Mouse (Mus musculus) ovary, postnatal 10 days (tissue): ENCODE results near the gene Oaf.

ENCODE experiments used
- DNase-seq: peaks from one replicate; pipeline ENCODE4 v3.0.0; 2022; ENCODE audit warnings: low spot score

Gene Oaf

DNA sequence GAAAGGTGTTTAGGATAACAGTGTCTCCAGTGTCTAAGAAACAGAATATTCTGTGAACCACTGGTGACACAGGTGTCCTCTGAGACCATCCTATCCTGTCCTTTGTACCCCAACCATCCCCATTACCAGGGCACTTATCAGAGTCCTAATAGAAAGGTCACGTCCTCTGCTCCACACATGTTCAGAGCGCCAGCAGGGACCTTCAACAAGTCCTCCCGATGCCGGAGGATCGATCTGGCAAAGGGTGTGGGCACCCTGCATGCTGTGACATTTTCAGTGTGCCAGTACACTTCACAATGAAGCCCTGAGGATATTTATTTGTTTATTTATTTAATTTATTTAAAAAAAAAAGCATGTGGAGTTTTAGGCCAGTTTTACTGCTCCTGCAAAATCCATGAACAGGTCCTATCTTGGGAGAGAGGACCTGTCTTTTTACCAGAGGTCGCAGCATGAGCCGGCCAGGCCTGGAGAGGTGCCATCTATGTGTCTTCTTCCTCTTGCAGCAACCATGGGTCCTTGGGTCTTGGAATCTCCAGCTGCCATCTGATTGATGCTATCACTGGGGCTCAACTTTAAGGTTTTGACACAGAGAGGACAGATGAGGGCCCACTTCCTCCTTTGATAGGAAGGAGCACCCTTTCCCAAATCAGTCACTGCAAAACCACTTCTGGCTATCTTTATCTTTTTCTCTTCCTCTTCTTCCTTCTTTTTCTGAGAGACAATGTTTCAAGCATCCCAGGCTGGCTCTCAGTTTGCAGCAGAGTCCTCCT, 6.3 kb upstream of the Oaf start:
- no peak for DNase-seq

DNA sequence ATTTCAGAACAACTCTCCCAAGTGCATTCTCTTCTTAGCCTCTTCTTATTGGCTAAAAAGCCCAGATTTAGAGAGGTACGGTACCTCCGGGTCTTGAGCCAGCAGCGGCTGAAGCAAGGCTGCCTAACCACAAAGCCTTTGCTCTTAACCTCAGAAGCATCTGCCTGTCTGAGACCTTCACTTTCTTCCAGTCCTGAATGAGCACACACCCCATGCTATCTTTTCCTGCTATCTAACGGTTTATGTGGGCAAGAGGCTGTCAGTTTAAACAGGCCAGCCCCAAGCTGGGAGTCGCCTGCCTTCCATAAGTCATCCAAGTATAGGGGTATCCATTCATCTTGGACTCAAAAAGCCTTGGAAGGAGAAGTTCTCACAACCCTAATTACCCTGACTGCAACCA, 2.7 kb upstream of the Oaf start:
- no peak for DNase-seq

DNA sequence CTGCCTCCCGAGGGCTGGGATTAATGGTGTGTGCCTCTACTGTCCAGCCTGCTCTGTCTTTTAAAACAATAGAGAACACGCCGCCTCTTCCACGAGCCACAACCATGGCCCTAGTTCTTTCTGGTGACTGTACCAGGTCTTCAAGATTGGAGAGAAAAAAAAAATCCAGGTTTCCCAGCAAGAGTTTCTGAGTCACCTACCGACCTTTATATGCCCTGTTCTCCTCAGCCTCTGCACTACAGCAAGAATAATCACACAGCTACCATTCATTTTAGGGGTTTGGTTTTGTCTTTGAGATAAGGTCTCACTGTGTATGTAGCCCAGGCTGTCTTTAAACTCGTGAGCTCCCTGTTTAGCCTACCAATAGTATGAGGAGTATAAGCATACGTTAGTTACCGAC, 2.3 kb upstream of the Oaf start:
- DNase-seq: no peak

DNA sequence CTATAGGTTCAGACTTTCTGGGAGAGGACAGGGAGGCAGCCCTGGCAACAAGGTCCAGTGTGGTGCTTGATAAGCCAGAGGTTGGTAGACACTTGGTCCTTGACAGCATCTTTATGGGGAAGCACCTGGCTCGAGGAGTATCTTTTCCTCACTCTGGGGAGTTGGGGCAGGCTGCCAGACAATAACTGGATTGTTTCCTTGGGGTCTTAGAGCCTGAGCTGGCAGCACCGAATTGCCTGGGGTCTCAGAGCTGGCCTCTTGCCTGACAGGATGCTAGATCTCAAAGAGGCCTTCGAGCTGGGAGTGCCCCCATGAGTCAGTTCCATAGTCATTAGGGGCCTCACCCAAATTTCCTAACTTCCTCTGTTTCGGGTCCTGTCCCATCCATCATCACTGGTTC, 1.6 kb upstream of the Oaf start:
- DNase-seq: no peak

DNA sequence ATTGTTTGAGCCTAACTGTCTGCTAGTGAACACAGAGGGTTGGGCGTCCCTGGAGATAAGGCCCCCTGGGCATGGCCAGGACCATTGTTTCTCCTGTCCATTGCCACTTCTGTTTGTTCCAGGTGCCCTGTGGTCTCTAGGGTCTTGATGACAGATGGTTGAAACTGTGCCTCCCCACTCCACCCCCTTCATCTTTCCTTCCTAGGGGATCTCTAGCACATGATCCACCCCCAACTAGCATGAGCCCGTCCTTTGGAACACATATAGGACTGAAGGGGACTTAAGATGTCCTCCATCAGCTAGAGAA, 836 bp upstream of the Oaf start:
- DNase-seq: no peak

DNA sequence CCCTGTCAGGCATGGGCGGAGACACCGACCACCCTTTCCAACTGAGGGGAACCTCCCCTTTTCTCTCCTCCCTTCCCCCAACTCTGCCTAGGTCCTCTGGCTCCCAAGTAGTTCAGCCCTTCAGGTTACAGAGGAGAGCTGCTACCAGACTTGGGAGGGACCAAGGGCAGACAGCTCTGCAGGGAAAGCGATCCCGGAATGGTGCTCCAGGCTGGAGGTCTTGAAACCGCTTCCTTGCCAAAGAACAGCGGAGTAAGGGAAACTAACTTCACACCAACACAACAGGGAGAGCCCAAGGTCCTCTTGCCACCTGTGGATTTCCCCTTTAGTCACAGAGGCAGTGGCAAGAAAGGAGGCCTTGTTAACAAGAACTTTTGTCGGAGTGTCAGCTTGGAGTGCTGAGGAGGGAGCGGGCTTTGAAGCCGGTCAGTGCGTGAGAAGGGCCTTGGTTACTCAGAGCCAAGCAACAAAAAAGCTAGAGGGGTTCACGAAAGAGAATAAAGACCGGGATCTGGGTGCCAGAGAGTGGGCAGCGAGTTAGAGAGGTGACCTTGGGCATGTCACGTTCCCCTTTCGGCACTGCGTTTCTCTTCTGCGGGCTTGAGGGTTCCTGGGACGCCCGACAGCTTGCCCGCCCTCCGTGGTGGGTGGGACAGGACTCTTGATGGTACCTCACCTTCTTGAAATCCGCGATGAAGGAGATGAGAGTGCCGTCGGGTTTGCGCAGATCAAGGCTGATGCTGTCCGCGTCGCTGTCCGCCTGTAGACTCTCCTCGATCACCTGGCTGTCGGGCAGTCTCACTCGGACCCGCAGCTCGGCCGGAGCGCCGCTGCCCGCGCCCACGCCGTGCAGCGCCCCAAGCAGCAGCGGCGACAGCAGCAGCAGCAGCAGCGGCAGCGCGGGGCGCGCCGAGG, 823 bp downstream of the Oaf start:
- DNase-seq: no peak

DNA sequence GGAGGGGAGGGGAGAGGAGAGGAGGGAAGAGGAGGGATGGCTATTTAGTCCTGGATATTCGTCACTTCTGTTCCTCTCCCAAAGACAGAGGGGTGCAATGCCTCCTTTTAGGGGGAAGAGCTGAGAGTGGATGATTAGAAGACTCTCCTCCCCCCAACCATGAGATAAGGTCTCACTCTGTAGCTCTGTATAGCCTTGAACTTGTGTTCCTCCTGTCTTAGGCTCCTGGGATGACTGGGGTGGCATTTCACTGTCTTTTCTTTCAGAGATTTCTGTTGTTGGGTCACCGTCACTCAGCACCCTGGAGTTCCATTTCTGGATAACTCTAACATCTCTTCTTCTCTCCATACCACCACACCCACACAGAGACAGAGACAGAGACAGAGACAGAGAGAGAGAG, 1.5 kb downstream of the Oaf start:
- no peak for DNase-seq

DNA sequence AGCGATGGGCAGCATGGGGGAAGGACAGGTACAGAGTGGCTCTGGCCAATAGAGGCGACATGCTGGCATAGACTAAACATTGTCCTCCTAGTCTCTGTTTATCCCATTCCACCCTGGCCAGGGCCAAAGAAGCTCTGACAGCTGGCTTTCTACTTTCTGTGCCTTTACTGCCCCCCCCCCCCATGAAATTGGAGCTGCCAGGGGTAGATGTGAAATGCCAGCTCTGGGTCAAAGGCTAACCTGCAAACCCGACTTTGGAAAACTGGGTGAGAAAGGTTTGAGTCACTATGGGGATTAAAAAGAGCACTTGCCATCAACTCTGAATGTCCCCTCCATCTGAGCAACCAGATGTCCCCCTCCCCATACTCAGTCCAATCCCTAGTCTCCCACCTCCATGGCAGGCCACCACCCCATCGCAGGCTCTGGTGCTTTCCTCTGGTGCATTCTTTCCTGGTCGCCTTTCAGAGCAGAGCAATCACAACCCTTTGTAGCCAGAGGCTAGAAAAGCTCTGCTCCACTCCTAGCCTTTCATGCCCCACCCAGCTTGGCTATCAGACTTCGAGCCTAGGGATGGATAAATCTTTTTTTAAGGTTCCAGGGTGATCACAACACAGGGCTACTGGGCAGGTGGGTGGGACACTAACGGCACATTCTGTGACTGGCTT, 2.5 kb downstream of the Oaf start:
- DNase-seq: no peak

DNA sequence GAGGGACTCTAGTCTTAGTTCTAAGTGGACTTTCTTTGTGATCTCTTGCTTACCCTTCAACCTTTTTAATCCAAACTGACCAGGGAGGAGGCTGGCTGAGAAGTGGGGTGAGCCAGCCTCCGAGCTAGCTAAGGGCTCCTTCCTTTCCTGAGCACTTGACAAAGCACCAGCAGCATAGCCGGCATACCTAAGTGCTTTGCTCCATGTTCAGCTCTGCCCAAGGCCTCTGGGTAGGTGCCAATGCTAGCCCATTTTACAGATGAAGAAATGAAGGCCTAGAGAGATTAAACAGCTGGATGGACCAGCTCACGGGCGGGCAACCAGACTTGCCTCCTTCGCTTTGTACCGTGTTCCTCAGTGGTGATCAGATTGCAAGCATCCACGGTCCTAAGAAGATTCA, 3.1 kb downstream of the Oaf start:
- no peak for DNase-seq

DNA sequence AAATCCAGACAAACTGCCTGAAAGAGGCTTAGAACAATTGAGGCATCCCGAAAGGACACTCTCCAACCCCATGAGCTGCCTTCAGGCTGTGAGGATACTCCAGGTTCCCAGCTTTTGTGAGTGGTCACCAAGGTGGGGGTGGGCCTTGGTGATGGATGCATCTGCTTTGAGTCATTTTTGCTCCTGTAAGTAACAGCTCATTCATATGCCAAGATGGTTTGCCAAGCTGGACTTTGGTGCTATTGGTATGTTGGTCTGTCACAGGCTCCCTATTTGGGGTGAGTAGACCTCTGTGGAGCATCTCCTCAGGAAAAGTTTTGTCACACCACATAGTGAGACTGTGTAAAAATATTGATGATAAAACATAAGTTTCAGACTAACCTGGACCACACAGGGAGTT, 3.6 kb downstream of the Oaf start:
- DNase-seq: no peak

DNA sequence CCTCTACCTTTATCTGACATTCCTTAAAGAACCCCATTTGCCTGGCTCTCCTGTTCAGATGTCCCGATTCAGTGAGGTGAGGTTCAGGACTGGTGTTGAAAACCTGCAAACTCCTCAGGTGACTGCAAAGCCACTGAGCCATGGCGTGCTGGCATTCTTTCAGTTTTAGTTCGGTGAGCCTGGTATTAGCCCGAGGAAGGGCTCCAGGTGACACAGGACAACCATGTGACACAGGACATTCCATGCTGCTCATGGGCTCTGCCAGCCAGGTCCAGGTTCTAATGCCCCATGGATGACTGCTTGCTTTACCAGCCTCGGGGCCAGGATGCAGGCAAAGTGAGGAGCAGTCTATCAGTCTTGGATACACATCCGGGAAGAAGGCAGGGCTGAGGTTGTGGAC, 4.4 kb downstream of the Oaf start:
- no peak for DNase-seq

DNA sequence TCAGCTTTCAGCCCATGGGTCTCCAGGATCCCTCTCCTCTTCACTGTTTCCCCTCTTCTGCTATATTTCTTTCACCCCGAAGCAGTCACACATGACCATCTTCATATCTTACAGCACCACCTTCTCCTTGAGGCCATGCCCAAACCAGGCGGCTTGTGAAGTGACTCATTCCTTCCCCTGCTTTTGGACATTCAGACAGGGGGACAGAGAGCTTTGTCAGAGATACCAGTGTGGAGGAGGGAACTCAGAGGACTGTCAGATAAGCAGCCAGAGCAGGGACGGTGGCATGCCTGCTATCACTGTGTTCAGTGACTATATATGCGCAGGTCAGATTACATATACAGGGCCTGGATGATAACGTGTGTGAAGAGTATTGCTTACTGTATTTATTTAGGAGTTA, 5.2 kb downstream of the Oaf start:
- DNase-seq: no peak

DNA sequence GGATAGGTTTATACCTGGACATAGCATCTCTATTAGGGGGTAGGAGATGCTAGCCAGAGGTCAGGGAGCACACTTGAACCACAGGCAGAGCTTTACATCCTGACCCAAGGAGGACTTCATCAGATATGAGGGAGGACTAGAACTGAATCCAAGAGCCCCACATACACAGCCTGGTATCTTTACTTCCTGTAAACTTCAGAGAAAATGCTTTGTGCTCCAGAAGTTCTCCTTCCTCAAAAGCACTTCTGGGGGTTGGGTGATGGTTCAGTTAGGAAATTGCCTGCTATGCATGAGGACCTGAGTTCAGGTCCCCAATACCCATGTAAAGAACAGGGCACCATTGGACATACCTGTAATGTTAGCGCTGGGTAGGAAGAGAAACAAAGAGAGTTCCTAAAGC, 6.2 kb downstream of the Oaf start:
- no peak for DNase-seq

DNA sequence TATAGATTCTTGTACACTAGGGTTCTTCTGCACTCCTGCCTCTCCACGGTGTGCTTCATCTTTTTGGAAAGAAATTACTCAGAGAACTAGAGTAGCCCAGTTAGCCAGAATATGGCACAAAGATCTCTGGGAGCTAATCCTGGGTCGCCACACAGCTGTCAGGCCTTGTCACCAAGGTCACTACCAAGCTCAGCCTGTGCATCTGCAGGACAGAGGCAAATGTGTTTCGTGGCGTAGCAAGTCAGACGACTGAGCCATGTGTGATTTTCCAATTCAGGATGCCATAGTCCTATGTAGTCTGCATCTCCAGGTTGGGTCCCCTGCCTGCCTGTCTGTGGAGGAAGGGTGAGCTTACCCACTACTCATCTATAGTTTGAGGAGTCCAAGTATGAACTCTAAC, 6.7 kb downstream of the Oaf start:
- DNase-seq: no peak

DNA sequence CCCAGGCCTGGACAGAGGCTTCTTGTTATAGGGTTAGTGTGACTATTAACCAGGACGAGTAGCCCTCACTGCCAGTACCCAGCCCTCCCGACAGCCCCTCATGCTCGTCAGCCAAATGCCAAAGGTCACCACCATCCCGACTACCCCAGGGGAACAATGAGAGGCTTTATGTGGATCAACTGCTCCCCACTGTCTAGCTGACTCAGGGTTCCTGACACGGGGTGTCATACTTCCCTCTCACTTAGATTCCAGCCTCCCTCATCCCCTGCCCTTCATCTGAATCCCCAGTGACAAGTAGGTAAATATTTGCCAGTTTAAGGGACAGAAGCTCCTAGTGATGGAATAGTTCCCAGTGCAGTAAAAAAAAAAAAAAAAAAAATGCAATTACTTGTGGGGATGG, 7.4 kb downstream of the Oaf start:
- no peak for DNase-seq

DNA sequence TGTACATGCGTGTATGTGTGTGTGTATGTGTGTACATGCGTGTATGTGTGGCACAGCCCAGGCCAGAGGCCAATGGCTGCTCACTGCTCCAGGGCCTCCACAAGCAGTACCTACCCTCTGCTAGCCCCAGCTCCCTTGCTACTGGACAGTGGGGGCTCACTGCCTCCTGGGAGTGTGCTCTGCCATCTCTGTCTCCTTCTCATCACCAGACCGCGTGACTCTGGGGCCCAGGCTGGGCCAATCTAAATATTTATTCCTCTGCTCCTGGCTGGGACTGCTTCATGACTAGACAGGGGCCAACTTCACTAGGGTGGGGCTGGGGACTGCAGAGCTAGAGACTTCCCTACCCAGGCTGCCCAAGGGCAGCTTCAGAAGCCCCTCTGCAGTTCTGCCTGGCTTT, 7.9 kb downstream of the Oaf start:
- no peak for DNase-seq

DNA sequence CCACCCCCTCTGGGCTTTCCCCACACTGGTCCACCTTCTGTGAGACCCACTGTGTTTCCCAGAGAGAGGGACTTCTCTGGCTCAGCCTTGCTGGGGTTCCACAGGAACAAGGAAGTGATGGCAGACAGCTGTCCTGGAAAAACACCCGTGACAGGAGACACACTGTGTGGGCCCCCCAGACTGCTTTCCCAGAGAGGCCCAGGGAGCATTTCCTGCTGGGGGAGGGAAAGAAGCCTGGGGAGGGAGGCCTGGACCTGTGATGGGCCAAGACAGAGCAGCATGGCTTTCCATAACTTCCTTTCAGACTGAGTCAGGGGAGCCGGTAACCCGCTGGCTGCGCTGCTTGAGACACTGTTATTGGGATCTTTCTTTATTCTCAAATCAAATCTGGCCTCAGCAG, 8.8 kb downstream of the Oaf start:
- DNase-seq: no peak

DNA sequence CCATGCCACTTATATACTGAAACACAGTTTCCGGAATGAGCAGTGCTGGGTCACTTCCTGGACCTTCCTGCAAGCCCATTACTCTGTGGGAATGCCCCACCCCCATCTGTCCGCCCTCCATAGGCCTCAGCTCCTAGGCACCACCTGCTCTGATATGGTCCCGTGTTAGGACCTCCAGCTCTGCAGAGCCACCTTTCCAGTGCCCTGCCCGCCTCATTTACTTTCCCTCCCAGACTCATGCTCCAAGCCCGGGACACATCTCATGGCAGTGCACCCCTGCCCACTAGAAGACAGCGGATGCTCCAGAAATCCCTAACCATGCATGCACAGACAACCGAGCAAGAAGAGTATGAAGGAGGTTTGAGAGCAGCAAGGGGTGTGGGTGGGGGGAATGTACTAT, 9.7 kb downstream of the Oaf start:
- DNase-seq: no peak

DNA sequence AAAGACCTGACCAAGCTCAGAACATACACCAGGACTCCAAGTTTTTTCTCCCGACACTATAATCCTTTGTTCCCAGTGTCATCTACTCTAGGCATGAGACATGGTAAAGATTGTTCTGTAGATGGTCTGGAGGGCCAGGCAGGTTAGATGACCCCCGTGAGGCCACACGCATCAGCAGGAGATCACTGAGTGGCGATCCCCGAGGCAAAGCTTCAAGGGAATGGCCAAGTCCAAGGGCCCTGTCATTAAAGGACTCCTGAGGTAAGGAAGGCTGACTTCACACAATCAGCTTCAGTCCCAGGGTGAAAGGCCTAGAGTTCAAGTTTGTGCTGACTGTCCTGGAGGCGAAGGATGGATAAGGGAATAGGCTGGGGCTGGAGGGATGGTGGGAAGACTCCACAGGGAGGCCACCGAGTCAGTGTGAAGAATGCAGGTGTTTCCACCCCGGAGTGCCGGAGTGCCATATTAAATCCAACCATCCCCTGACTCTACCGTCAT, 10.3 kb downstream of the Oaf start:
- no peak for DNase-seq

DNA sequence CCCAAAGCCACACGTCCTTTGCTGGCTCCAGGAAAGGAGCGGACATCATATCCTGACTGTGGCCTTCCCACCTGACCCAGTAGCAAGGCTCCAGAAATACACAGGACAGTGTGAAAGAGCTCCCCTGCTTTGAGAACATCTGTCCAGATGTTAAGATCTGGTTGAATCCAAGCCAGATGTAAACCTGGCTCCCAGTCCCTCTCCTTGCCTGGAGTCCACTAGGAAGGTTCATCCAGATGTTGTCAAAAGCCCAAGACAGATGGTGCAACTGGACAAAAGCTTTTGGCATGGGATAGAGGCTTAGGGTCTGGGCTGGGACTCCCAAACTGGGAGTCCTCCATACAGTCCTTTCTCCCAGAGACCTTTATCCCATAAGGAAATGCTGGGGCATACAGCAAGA, 11.0 kb downstream of the Oaf start:
- DNase-seq: no peak

DNA sequence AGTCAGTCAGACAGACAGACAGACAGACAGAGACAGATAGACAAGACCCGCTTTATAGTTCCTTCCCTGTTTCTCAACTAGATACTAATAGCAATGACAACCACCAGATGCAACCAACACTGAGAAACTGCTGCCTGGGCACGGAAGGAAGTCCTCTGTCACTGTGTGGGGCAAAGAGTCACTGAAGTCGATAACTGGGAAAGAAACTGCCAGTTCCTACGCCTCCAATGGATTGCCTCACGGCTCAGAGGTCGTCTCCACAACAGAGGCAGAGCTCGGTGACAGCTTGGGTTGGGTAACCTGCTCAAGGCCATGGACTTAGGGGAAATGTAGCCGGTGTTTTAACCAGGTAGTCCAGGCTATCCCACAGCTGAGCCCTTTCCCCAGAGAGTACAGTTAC, 12.1 kb downstream of the Oaf start:
- no peak for DNase-seq

DNA sequence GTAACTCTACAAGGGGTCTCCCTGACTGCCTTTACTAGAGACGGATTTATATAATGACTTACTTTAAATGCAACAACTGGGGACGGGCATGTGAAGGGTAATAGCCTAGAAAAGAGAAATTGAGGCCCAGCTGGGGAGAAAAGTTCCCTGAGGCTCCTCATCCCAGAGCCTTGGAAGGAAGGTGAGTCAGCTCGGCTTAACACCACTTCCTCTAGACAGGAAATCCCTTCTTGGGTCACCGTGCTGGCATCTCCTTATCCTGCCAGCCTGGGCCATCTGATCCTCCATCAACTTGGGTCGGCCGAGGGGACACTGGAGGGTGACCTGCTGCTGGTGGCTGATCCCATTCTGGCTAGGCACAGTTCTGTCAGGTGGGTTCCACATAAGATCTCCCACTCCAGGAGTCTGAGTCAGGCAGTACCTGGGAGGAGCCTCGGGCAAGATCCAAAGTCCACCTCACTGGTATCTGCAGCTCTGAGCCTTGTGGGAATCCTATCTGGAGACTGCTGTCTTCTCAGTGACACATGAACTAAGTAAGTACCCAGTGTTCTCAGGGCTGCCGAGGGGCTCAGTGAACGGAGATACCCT, 13.0 kb downstream of the Oaf start:
- DNase-seq: no peak

DNA sequence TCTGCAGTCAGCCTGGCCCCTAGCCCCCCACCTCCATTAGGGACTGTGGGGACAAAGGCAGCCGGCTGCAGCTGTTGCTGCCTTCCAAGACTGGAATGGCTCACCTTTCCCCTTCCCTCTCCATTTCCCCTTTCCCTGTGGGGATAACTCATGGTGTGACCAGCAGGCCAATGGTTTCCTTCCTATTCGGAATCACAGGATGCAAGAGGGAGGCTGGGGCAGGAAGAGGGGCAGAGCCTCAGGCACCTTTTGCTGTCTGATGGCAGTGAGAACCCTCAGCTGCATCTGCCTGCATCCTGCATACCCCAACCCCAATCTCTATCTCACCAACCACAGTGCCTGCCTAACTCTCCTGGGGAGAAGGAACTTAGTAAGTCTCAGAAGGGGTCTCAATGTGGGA, 14.2 kb downstream of the Oaf start:
- no peak for DNase-seq
